Mouse (Mus musculus): ENCODE measurements at regions not wholly inside any gene's neighbourhood (a gene's known extent, or its start where the extent isn't known, plus 50 kb on each side); places are given as distances from the start of the nearest gene placed in this dataset.

GRCm38 (mm10) chr8:6227901-6228300 is 1122.8 kb upstream of the Slc10a2 start:
- no peak for DNase-seq (ENCODE audit: low spot score)

GRCm38 (mm10) chr8:6225194-6225593 is 1120.0 kb upstream of the Slc10a2 start:
- no peak for DNase-seq (ENCODE audit: low spot score)

- no peak for DNase-seq (ENCODE audit: low spot score)
These were observed 1102.6 kb upstream of the Slc10a2 start for GRCm38 (mm10) chr8:6207617-6208349.

DNA sequence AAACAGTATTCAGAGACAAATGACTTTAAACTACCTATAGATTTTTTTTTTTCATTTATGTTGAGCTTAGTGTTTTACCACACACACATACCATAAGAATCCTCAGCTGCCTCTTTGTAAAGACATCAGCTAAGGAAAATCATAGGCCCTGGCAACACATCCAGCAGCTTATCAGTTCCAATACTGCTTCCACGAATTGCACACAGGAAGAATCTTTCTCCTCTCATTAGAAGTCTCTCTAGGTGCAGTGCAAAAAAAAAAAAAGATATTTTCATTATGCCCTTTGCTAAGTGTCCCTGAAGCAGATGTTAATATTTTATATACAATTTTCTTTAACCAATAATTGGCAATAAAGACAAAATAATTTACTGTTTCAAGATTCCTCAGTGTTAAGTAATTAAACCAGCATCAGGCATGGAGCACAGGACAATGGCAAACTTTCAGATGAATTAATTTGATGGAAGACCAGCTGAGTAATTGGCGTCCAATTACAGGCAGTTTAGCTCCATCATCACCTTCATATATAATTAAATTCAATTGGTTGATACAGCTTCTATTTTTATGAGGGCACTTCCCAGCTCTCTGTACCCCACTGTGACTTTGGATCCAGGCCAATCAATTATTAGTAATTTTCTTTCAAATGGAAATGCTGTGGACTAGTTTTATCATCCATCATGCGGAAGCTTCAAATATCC is 1099.0 kb upstream of the Slc10a2 start:
- DNase-seq (ENCODE audit: low spot score), result no peak

- DNase-seq (ENCODE audit: low spot score), result no peak
These were observed 1086.3 kb upstream of the Slc10a2 start for GRCm38 (mm10) chr8:6191431-6191830.

GRCm38 (mm10) chr8:6188422-6188821 is 1083.3 kb upstream of the Slc10a2 start:
- no peak for DNase-seq (ENCODE audit: low spot score)

DNA sequence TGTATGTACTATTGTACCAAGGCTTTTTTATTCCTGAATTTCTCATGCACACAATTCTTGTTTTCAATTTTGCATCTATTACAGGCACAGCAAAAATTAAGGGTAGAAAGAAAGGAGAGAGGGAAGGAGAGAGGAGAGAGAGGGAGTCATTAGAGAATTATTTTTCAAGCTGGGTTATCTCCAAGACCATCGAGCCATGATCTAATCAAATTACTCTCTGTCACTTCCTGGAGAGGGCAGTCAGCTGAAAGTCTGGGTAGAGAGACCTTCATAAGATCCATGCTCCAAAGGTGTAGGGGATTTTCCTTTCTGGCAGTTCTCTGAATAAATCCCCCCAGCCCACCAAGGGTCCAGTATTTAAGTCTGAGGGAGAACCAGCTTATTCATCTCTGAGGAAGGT is 1081.4 kb upstream of the Slc10a2 start:
- no peak for DNase-seq (ENCODE audit: low spot score)

DNA sequence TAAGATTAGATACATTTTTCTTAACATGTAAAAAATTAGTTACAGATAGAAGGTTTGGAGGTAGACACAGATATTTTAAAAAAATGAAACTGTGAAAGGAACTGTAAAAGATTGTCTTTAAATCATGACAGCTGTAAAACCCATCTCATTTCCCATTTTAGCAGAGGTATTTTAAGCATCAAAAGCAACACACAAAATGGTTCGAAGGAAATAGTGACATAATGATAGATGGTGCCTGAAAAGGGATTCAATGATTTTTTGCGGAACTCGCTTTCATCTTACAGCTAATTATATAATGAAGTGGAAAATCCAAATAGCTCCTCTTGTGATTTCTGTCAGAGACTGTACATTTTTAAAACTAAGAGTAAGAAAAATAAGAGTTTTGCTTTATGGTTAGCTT is 1074.5 kb upstream of the Slc10a2 start:
- DNase-seq (ENCODE audit: low spot score), result no peak

DNA sequence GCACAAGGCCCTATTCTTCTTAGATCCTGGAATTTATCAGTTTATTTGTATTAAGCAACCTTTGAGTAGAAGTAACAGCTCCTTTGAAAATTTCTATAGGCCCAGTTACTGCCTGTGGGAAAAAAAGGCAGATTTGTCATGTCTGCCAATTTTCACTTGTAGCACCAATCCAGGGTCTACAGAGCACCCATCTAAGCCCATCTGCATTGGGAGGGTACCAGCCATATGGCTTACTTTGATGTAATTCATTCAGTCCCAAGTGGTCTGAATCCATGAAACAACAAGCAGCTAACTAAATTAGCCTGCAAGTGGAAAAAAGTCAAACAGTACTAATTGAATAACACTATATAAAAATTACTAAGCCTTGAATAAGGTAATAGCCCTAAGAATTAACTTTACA is 1061.3 kb upstream of the Slc10a2 start:
- DNase-seq (ENCODE audit: low spot score), result no peak

- no peak for DNase-seq (ENCODE audit: low spot score)
These were observed 1060.1 kb upstream of the Slc10a2 start for GRCm38 (mm10) chr8:6165230-6165629.

DNA sequence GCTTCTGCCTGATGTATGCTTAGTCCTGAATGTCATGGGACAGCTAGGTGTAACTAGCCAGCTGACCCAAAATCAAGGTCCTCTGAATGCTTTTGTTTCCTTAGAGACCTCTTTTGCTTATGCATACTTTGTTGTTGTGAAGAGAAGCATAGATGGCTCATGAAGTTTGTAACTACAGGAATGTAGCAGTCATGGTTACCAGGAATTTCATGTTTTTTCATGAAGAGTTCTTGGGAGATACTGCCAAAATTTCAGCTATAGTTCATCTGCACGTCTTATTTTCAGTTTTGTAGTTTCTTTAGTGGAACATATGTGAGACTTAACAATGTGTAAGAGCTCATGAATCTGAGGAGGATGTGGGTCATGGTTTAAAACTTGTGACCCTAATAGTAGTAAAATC is 1059.6 kb upstream of the Slc10a2 start:
- no peak for DNase-seq (ENCODE audit: low spot score)

DNA sequence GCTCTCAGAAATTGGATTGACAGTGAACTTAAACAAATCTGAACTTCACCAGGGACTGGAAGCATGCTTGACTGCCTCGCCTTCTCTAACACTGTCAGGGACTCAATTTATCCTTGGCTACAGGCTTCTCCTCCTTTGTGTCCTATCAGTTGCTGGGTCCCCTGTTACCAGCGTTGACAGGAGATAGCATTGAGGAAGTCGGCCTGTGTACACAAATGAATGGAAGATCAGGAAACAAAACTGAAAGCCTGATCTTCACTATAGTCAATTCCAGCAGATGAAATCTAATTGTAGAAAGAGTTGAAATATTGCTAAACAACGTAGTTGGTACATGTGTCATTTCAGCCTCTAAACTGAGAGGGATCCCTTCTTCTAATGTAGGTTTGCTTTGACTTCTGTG is 1039.4 kb upstream of the Slc10a2 start:
- DNase-seq (ENCODE audit: low spot score), result no peak

DNA sequence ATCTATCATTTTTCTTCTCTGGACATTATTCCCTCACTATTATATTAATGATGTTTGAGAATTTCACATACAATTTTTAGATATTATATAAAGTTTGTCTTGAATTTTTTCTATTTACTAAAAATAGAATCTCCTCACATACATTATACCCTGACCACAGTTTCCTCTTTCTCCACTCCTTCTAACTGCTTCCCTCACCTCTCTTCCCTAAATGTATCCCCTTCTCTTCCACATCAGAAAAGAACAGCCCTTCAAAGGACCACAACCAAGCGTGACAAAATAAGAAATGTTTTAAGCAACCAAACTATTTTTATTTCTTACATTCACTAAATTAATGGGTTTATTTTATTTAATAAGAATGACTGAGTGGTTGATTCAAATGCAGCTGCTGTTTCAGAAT is 1034.9 kb upstream of the Slc10a2 start:
- DNase-seq (ENCODE audit: low spot score), result no peak

DNA sequence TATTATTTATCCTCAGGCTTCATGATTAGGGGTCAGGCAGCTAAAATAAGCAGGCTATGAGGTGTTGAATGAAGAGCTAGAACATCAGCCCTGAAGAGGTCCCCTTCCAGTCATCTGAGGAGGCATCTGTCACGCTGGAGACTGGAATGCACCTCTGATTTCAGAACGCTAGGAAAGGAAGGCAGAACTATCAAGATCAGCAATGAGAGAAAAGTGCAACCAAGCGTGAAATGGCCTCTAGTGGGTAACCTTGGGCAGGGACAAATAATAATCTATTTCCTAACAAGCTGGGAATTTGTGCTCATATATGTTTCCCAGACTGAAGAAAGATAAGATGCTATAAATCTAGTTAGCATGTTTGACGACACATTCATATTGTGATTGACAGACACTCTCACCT is 1034.0 kb upstream of the Slc10a2 start:
- DNase-seq (ENCODE audit: low spot score), result no peak

GRCm38 (mm10) chr8:6132243-6132751 is 1027.1 kb upstream of the Slc10a2 start:
- no peak for DNase-seq (ENCODE audit: low spot score)

- no peak for DNase-seq (ENCODE audit: low spot score)
These were observed 1020.1 kb upstream of the Slc10a2 start for GRCm38 (mm10) chr8:6125265-6125664.

DNA sequence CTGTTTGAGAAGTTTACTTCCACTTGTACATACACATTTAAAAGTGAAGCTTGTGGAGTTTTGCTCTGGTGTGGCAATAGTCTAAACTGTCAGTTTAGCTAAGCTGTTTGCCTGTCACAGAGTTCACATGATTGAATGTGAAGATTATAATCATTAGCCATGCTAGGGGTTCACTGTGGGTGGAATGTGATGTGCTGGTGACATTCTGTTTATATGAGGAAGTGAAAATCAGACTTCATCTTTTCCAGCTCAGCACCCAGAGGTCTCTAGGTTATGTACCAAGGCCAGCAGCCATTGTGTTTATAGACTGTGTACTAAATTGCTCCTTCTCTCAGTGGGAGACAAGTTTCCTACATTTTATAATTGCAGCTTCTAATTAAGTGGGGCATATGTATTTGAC is 1014.4 kb upstream of the Slc10a2 start:
- DNase-seq (ENCODE audit: low spot score), result no peak

DNA sequence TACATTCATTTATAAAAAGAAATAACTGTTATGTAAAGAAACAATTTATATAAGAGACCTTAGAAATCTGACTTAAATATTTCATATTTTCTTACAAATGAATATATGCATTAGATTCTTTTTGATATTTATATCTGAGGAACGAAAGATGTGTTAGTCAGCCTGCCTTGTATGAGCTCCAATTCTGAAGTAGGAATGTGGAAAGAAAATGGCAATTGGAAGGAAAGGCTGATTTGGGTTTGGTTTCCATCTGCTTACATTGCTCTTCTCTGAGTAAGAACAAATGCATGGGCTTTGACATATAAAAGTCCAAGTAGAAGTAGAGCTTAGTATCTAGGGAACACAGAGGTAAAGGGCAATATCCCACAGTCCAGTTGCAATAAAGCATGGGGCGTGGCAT is 1006.2 kb upstream of the Slc10a2 start:
- DNase-seq (ENCODE audit: low spot score), result no peak

DNA sequence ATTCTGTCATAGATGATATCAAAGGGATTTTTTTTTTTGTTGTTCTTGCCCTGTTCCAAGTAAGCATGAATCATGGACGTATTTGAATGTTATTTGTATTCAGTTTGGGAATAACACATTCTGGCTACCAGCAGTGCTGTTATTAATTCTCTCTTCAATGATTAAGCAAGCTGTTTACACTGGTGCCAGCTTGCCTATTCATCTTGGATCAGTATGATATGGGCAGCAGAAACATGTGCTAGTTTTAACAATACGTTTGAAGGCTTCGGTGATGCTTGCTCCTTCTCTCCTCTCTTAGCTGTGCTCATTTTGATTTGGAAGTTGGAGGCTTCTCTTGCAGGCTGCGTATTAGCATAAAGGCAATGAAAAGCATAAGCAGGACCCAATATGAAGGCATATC is 984.9 kb upstream of the Slc10a2 start:
- DNase-seq (ENCODE audit: low spot score), result no peak

DNA sequence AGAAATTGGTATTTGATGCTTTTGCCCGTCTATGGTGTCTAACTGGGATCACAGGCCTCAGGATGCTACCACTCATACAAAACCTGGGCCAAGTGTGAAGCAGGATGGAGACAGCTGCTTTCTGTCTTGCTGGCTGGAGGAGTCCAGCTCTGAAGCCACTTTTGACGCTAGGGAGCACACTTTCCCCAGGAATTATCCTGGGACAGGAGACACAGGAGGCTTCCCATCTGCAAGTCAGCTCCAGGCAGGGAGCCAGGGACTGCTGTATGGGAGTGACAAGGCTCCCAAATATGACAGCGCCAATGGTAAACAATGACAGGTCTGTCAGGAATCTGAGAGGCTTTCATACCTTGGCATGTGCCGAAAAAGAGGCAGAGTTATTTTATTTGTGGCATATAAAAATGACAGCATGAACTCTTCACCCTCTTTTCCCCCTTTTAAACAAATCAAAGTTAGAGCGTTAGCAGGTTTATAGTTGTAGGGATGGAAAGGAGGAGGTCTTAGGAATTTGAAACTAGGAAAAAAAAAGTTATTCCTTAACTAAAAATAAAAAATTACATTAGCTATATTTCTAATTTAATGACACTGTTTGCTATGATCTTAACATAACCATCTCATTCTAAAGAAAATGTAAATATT is 938.9 kb upstream of the Slc10a2 start:
- peak; percentile 7 for DNase-seq (ENCODE audit: low spot score)

GRCm38 (mm10) chr8:6012206-6012605 is 907.1 kb upstream of the Slc10a2 start:
- DNase-seq (ENCODE audit: low spot score), result no peak

GRCm38 (mm10) chr8:6011182-6011581 is 906.0 kb upstream of the Slc10a2 start:
- DNase-seq (ENCODE audit: low spot score), result no peak

GRCm38 (mm10) chr8:6010712-6011111 is 905.6 kb upstream of the Slc10a2 start:
- no peak for DNase-seq (ENCODE audit: low spot score)
